Mouse (Mus musculus) G1E (cell line): ENCODE data around the gene Cdc14b. TPM values are rescaled to one million over a fixed set of nuclear protein-coding genes. Genes with fewer than 3 reads are reported as not detected.

Experiments used
- ATAC-seq: 2 replicates; pipeline ENCODE4 v1.8.0; 2016; ENCODE audit warnings: mild to moderate bottlenecking; ENCODE audit not compliant: insufficient number of reproducible peaks, poor library complexity, low FRiP score, severe bottlenecking; ENCODE audit errors: extremely low read depth
- DNase-seq: peaks from one replicate; pipeline ENCODE4 v3.0.0; 2012; ENCODE audit warnings: low spot score
- H3K27me3 ChIP-seq: 2 replicates; pipeline ENCODE4 v1.6.1; 2012; ENCODE audit warnings: mild to moderate bottlenecking, low read length, inconsistent platforms; ENCODE audit not compliant: insufficient read depth
- H3K36me3 ChIP-seq: replicated peaks from 2 replicates; pipeline ENCODE3; 2012; ENCODE audit warnings: mild to moderate bottlenecking, inconsistent platforms
- H3K4me1 ChIP-seq: 2 replicates; pipeline ENCODE4 v1.6.1; 2012; ENCODE audit warnings: low read depth, low read length, inconsistent platforms, mixed read lengths; ENCODE audit not compliant: insufficient read depth
- H3K4me3 ChIP-seq: 2 replicates; pipeline ENCODE4 v1.5.1; 2012; ENCODE audit warnings: low read depth, mild to moderate bottlenecking, inconsistent platforms, low read length, moderate library complexity, mixed read lengths
- H3K9me3 ChIP-seq: replicated peaks from 2 replicates; pipeline ENCODE4 v1.6.1; 2012; ENCODE audit warnings: inconsistent platforms
- CTCF ChIP-seq: IDR thresholded peaks from 2 replicates; pipeline ENCODE4 v1.5.1; 2012; ENCODE audit warnings: low read depth, low read length, inconsistent platforms, mixed read lengths
- GATA1 ChIP-seq: IDR thresholded peaks from 2 replicates; pipeline ENCODE4 v1.6.1; 2012; ENCODE audit warnings: borderline replicate concordance, low read length, inconsistent platforms, mixed read lengths
- GATA2 ChIP-seq: IDR thresholded peaks from 2 replicates; pipeline ENCODE4 v1.6.1; 2012; ENCODE audit warnings: low read depth, low read length, inconsistent platforms, borderline replicate concordance
- POLR2AphosphoS5 ChIP-seq: IDR thresholded peaks from 2 replicates; pipeline ENCODE4 v1.6.1; 2012; ENCODE audit warnings: low read depth, low read length, inconsistent platforms; ENCODE audit not compliant: insufficient replicate concordance
- TAL1 ChIP-seq: conservative IDR thresholded peaks from 2 replicates; pipeline ENCODE4 v1.6.1; 2012; ENCODE audit warnings: low read depth, low read length, inconsistent platforms, mixed read lengths
- polyA plus RNA-seq: library from polyadenylated mRNA; stranded (reverse); fragments of >175 nt; gene quantifications from 2 replicates; pipeline ENCODE4 v1.2.3, GENCODE M21; 2012
- total RNA-seq, 2 experiments: library from RNA; stranded (forward) in 1 of 2; stranded (reverse) in 1 of 2; fragments of 200-1000 nt in 1 of 2; fragments of >200 nt in 1 of 2; fragmentation: Nextera tagmentation in 1 of 2; gene quantifications; 2 replicates each; pipeline ENCODE4 v1.2.3; 2014 to 2017

The Cdc14b gene
- total and polyA plus RNA-seq, 3 experiments: 0.13 to 4.1 (median 2.3) TPM

- DNase-seq (no peak), ATAC-seq (no peak)
- TF ChIP-seq GATA1 (no peak), CTCF (no peak), POLR2AphosphoS5 (no peak), GATA2 (no peak), TAL1 (no peak)
- H3K4me3 ChIP-seq: no peak overlapping the region
- peaks cover 32% of the 10 kb centered on the region for H3K36me3 ChIP-seq
- no peaks in the 10 kb centered on the region for H3K9me3 ChIP-seq
- H3K27me3 ChIP-seq: peaks cover 6% of the 10 kb centered on the region; the same call in 1 of the 2 replicates
- no peaks in the 10 kb centered on the region; the same call in 1 of the 2 replicates for H3K4me1 ChIP-seq
These were observed 88.6 kb downstream of the Cdc14b start for GRCm38 (mm10) chr13:64186516-64186915.

GRCm38 (mm10) chr13:64185586-64185985 is 89.5 kb downstream of the Cdc14b start:
- Histone ChIP-seq H3K4me3 (no peak overlapping the region), H3K27me3 (peaks cover 6% of the 10 kb centered on the region; the same call in 1 of the 2 replicates), H3K9me3 (no peaks in the 10 kb centered on the region), H3K4me1 (no peaks in the 10 kb centered on the region; the same call in 1 of the 2 replicates), H3K36me3 (peaks cover 32% of the 10 kb centered on the region)
- no peak for TF ChIP-seq GATA2
- no peak for TF ChIP-seq TAL1
- no peak for TF ChIP-seq POLR2AphosphoS5
- TF ChIP-seq CTCF: no peak
- TF ChIP-seq GATA1: no peak
- DNase-seq (no peak), ATAC-seq (no peak)

- Histone ChIP-seq H3K9me3 (no peaks in the 10 kb centered on the region), H3K27me3 (peaks cover 6% of the 10 kb centered on the region; the same call in 1 of the 2 replicates), H3K36me3 (peaks cover 33% of the 10 kb centered on the region), H3K4me1 (no peaks in the 10 kb centered on the region; the same call in 1 of the 2 replicates), H3K4me3 (no peak overlapping the region)
- no peak for DNase-seq
- no peak for TF ChIP-seq CTCF
- TF ChIP-seq POLR2AphosphoS5: no peak
- no peak for TF ChIP-seq GATA2
- no peak for TF ChIP-seq GATA1
- TF ChIP-seq TAL1: no peak
- no peak for ATAC-seq
These were observed 89.9 kb downstream of the Cdc14b start for GRCm38 (mm10) chr13:64185176-64185575.

- DNase-seq (no peak), ATAC-seq (no peak)
- H3K27me3 ChIP-seq: peaks cover 5% of the 10 kb centered on the region; the same call in 1 of the 2 replicates
- peaks cover 36% of the 10 kb centered on the region for H3K36me3 ChIP-seq
- H3K4me1 ChIP-seq: no peaks in the 10 kb centered on the region; the same call in 1 of the 2 replicates
- TF ChIP-seq GATA2 (no peak), POLR2AphosphoS5 (no peak), TAL1 (no peak), GATA1 (no peak), CTCF (no peak)
- H3K9me3 ChIP-seq: no peaks in the 10 kb centered on the region
- no peak overlapping the region for H3K4me3 ChIP-seq
These were observed 90.7 kb downstream of the Cdc14b start for GRCm38 (mm10) chr13:64184361-64184760.

GRCm38 (mm10) chr13:64183583-64183982 is 91.5 kb downstream of the Cdc14b start:
- Histone ChIP-seq H3K4me3 (no peak overlapping the region), H3K4me1 (no peaks in the 10 kb centered on the region; the same call in 1 of the 2 replicates), H3K9me3 (no peaks in the 10 kb centered on the region), H3K27me3 (no peaks in the 10 kb centered on the region), H3K36me3 (peaks cover 41% of the 10 kb centered on the region)
- TF ChIP-seq GATA2 (no peak), POLR2AphosphoS5 (no peak), GATA1 (no peak), CTCF (no peak), TAL1 (no peak)
- no peak for DNase-seq
- no peak for ATAC-seq

- H3K4me1 ChIP-seq: no peaks in the 10 kb centered on the region; the same call in 1 of the 2 replicates
- H3K4me3 ChIP-seq: no peak overlapping the region
- no peak for ATAC-seq
- H3K36me3 ChIP-seq: peaks cover 56% of the 10 kb centered on the region
- H3K27me3 ChIP-seq: no peaks in the 10 kb centered on the region
- TF ChIP-seq POLR2AphosphoS5: no peak
- no peak for TF ChIP-seq GATA2
- TF ChIP-seq TAL1: no peak
- no peak for TF ChIP-seq GATA1
- TF ChIP-seq CTCF: no peak
- no peak for DNase-seq
- H3K9me3 ChIP-seq: no peaks in the 10 kb centered on the region
These were observed 93.0 kb downstream of the Cdc14b start for GRCm38 (mm10) chr13:64182091-64182490.
